Mouse (Mus musculus) testis, postnatal 14 days (tissue): ENCODE results near the gene Nrm.
"Not testable (repeated sequence)": the region's sequence is repeated elsewhere in the genome, so short reads cannot be mapped to it uniquely, and the experiment has no call there.

Experiments used
- DNase-seq: peaks from one replicate; pipeline ENCODE4 v3.0.0; 2021; ENCODE audit warnings: low spot score

The Nrm gene

GRCm38 (mm10) chr17:35834696-35835422 lies 26.3 kb upstream of the Nrm start:
- no peak for DNase-seq

GRCm38 (mm10) chr17:35835424-35836140 lies 25.5 kb upstream of the Nrm start:
- DNase-seq: no peak

GRCm38 (mm10) chr17:35836178-35836965 lies 24.7 kb upstream of the Nrm start:
- DNase-seq: peak; percentile 76

GRCm38 (mm10) chr17:35836991-35837422 lies 24.1 kb upstream of the Nrm start:
- DNase-seq: peak; percentile 87

- peak; percentile 52 for DNase-seq
These were observed 23.6 kb upstream of the Nrm start for GRCm38 (mm10) chr17:35837487-35837886.

GRCm38 (mm10) chr17:35838122-35838544 lies 23.0 kb upstream of the Nrm start, which contains the start of gene Tubb5:
Gene Tubb5 (minus strand): TSS chr17:35838306.
- DNase-seq: peak; percentile 92

GRCm38 (mm10) chr17:35838570-35838969 lies 22.5 kb upstream of the Nrm start:
- peak; percentile 86 for DNase-seq

GRCm38 (mm10) chr17:35839002-35839401 lies 22.1 kb upstream of the Nrm start:
- not testable (repeated sequence) for DNase-seq

- DNase-seq: no peak
These were observed 20.6 kb upstream of the Nrm start for GRCm38 (mm10) chr17:35840561-35840960.

GRCm38 (mm10) chr17:35841076-35841950 lies 19.8 kb upstream of the Nrm start, which contains the start of gene Mdc1:
Gene Mdc1 (plus strand): TSS chr17:35841515.
- DNase-seq: peak; percentile 100

- DNase-seq: peak; percentile 29
These were observed 19.1 kb upstream of the Nrm start for GRCm38 (mm10) chr17:35842006-35842405.

- peak; percentile 6 for DNase-seq
These were observed 17.6 kb upstream of the Nrm start for GRCm38 (mm10) chr17:35843514-35843913.

- peak; percentile 21 for DNase-seq
These were observed 13.0 kb upstream of the Nrm start for GRCm38 (mm10) chr17:35848112-35848511.

GRCm38 (mm10) chr17:35850974-35851373 lies 10.1 kb upstream of the Nrm start:
- DNase-seq: no peak

GRCm38 (mm10) chr17:35859371-35859770 lies 1.7 kb upstream of the Nrm start:
- no peak for DNase-seq

- DNase-seq: no peak
These were observed 1.3 kb upstream of the Nrm start for GRCm38 (mm10) chr17:35859835-35860234.

- DNase-seq: no peak
These were observed 304 bp upstream of the Nrm start for GRCm38 (mm10) chr17:35860831-35861197.

- DNase-seq: no peak
These were observed 3.8 kb downstream of the Nrm start for GRCm38 (mm10) chr17:35864832-35865353.

- DNase-seq: peak; percentile 80
These were observed 4.6 kb downstream of the Nrm start, which contains the start of gene Ppp1r18 for GRCm38 (mm10) chr17:35865481-35866280. Gene Ppp1r18 (plus strand): TSS chr17:35865593.

GRCm38 (mm10) chr17:35866281-35866831 lies 5.2 kb downstream of the Nrm start:
- DNase-seq: peak; percentile 65
